Mouse (Mus musculus) cerebellum, adult (tissue): ENCODE measurements around the gene Pcsk4.

ENCODE experiments used
- ATAC-seq: cut with Nextera tagmentation; 2 replicates; pipeline ENCODE4 v1.9.2; 2017; ENCODE audit warnings: mild to moderate bottlenecking, moderate library complexity, mixed read lengths; ENCODE audit not compliant: insufficient number of reproducible peaks, low FRiP score, low TSS enrichment

Pcsk4 gene

GRCm38 (mm10) chr10:80329273-80330081, at the start of gene Pcsk4, which contains the start of gene Reep6:
Gene Pcsk4 (minus strand): TSS chr10:80329498.
Gene Reep6 (plus strand): TSS chr10:80329953.
- ATAC-seq, result peak; percentile 75

- no peak for ATAC-seq
Observed at GRCm38 (mm10) chr10:80377716-80378115, 48.4 kb upstream of the Pcsk4 start.

DNA sequence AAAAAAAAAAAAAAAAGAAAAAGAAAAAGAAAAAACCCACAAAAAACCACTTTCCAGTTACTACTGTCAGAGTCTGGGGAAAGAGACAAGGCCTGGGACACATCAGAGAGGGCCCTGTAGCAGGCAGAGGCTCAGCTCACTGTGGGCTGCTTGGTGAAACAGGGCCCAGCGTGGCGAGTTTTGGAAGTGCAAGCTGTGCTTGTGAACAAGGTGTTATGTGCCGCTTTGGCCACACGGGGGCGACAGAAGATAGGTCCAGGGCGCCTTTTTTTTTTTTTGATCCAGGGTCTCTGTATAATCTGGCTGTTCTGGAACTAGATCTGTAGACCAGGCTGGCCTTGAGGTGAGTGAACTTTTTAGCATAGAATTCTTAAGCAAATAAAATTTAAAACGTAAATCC, 46.9 kb upstream of the Pcsk4 start:
- peak; percentile 68; the same call in 1 of the 2 replicates for ATAC-seq

GRCm38 (mm10) chr10:80374063-80374462, 44.8 kb upstream of the Pcsk4 start:
- ATAC-seq, result no peak

GRCm38 (mm10) chr10:80372706-80373105, 43.4 kb upstream of the Pcsk4 start:
- no peak for ATAC-seq

- no peak for ATAC-seq
Observed at GRCm38 (mm10) chr10:80371983-80372382, 42.7 kb upstream of the Pcsk4 start.

- ATAC-seq, result peak; percentile 79; the same call in 1 of the 2 replicates
Observed at GRCm38 (mm10) chr10:80371411-80371966, 42.2 kb upstream of the Pcsk4 start.

DNA sequence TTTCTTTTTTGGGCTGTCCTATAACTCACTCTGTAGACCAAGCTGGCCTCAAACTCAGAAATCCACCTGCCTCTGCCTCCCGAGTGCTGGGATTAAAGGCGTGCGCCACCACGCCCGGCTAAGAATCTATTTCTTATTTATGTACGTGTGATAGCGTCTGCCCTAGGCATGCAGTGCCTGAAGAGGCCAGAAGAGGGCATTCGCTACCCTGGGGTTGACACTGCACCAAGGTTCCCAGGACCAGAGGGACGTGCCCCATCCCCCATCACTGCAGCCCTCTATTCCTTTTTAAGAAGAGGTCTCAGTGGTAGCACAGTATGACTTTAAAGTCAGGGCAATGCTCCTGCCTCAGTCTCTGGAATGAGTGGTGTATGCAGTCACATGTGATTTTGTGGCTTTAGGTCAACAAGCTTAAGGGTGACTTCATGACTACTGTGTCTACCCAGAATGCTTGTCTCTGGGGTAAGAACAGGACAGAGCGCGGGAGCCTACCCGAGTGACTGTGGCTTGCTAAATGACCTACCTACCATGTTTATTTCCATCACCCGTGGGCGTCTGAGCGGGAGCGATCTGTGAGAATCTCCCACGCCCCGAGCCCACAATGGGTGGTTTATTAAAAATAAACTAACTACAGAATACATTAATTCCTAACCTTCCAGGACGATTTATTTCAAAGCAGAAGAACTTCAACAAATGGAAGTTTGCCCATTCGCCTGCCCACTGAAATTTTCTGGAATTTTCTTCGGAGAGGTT, 40.9 kb upstream of the Pcsk4 start:
- ATAC-seq, result no peak

GRCm38 (mm10) chr10:80368392-80368791, 39.1 kb upstream of the Pcsk4 start:
- no peak for ATAC-seq

GRCm38 (mm10) chr10:80367954-80368353, 38.7 kb upstream of the Pcsk4 start:
- ATAC-seq, result no peak

- no peak for ATAC-seq
Observed at GRCm38 (mm10) chr10:80365736-80366135, 36.4 kb upstream of the Pcsk4 start.

- no peak for ATAC-seq
Observed at GRCm38 (mm10) chr10:80363734-80364133, 34.4 kb upstream of the Pcsk4 start.

GRCm38 (mm10) chr10:80357994-80358639, 28.8 kb upstream of the Pcsk4 start:
- ATAC-seq, result no peak

- ATAC-seq, result no peak
Observed at GRCm38 (mm10) chr10:80357336-80357735, 28.0 kb upstream of the Pcsk4 start.

DNA sequence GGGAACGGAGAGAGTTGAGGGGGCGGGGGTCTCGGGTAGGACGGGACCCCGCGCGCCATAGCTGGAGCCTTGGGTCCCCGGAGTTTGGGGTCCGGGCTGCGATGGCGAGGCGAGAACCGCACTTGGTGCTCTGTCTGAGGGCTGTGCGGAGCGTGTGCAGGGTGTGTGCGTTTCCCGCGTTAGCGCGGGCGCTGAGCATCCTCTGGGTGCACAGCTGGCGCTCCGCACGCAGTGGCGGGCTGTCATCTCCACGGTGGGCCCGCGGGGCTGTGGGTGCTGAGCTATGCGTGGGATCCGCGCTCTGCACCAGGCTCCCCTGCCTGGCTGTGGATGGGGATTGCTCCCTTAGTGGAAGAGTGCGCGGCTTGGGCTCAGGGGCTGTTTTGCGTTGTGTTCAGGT, 27.4 kb upstream of the Pcsk4 start:
- no peak for ATAC-seq

DNA sequence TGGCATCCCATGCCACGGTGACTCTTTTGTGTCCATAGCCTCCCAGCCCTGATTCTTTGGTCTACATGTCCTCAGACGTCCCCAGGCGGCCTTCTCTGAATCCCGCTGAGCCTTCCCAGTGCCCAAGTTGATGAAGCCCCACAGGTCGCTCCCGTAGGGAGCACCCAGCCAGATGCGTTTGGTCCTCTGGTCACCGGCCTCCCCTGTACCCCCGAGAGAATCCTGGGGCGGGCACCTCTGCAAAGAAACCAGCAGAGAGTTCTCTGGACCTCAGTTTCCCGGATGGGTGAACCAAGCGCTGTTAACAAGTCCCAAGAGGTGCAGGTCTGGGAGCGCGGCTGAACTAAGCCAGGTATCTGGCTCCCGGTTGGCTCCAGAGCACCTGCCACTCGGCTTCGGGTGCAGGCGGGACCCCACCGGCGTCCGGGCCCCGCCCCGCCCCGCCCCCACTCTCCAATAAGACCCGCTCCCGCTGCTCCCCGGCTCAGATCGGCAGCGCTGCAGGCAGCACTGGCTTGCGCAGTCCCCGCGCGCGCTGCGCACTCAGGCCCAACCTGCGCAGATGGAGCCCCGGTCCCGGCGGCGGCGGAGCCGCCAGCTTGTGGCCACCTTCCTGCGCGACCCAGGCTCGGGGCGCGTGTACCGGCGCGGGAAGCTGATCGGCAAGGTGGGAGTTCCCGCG, 26.8 kb upstream of the Pcsk4 start, which contains the start of gene Plk5:
Gene Plk5 (plus strand): TSS at position 459 of the 682 bp plus-strand sequence.
- ATAC-seq, result peak; percentile 33; the same call in 1 of the 2 replicates

DNA sequence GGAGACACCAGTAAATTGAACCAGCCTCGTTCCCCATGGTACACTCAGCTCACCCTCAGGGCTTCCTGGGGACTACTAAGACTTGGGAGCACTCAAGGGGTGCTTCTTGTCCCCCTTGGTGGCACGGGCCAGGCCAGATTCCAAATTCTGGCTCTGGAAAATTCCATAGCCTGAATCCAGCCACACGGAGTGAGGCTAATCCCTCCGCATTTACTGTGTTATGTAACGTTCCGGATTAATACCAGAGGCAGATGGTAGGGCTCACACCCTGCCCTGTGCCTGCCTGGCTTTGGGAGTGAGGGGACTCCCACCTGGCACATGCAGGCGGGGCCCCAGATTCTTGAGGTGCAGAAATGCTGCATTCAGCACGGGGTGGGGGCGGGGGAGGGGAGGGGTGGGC, 26.1 kb upstream of the Pcsk4 start:
- ATAC-seq, result peak; percentile 57; the same call in 1 of the 2 replicates

- ATAC-seq, result no peak
Observed at GRCm38 (mm10) chr10:80352727-80353126, 23.4 kb upstream of the Pcsk4 start.

GRCm38 (mm10) chr10:80351896-80352295, 22.6 kb upstream of the Pcsk4 start:
- ATAC-seq, result no peak

DNA sequence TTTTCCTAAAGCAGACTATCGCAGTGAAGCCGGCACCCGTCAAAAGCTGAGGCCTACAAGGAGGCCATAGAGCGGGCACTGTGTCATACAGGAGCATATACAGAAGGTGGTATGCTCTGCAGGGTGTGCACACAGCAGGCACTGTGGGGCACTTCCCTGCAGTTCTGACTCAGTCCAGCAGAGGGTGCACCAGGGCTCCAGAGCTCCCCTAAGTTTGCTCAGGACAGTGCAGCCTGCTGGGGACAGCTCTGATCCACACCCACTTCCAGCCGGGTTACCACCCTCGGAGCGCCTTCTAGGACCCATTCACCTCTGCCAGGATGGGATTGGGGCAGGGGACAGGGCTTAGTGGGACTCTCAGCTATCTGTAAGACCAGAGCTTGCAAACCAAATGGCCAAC, 21.0 kb upstream of the Pcsk4 start:
- ATAC-seq, result peak; percentile 38; the same call in 1 of the 2 replicates
